Mouse (Mus musculus): ENCODE results near the gene Eml6.

DNA sequence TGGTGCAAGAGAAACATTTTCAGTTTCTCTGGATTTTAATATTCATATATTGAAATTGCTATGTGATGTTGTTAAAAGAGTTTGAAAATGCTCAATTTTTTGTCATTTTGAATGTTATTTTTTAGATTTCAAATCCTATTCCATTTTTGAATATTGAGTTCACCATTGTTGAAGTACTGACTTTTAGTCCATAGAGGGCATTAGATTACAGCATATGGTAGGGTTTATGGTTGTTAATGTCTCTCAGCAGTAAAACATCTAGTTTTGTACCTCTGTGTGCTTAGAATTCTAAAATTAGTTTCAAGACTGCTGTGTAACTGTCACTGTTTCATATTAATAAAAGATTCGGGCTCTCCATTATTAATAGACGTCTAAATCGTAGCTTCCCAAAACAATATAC is 310.3 kb downstream of the Eml6 start:
- TF ChIP-seq CTCF (IDR thresholded peaks at IDR 0.05; ENCODE audit: low read depth, low read length) (no peak), POLR2A (IDR thresholded peaks at IDR 0.05; ENCODE audit: extremely low read depth, insufficient read depth, low read length) (no peak)
